Mouse (Mus musculus): ENCODE data around the gene Slit3. TPM values are rescaled to one million over a fixed set of nuclear protein-coding genes. Genes with fewer than 3 reads are reported as not detected.

The Slit3 gene
- polyA plus RNA-seq, 1 experiment from 2014 or later = 3.5 TPM

GRCm38 (mm10) chr11:35196777-35197176 lies 75.8 kb downstream of the Slit3 start:
- ATAC-seq (ENCODE audit: low FRiP score, low TSS enrichment) = no peak
- DNase-seq = no peak
- 85% methylated on average over 7 of the region's 7 CpGs for WGBS
- H3K4me3 ChIP-seq (replicated peaks; ENCODE audit: low read depth, low read length) = no peak overlapping the region
- H3K9ac ChIP-seq (replicated peaks; ENCODE audit: low read length) = no peak overlapping the region
- H3K27me3 ChIP-seq (ENCODE audit: control insufficient read depth, insufficient read depth, low read length) = 0 out of 2 replicates have a peak, but pooled peaks cover 9% of the 10 kb centered on the region
- 0 out of 2 replicates have a peak, but pooled peaks cover under 1% of the 10 kb centered on the region for H3K4me1 ChIP-seq (ENCODE audit: control insufficient read depth, insufficient read depth, low read length)
- H3K36me3 ChIP-seq (ENCODE audit: control insufficient read depth, insufficient read depth, low read length) = no peaks in the 10 kb centered on the region
- H3K9me3 ChIP-seq (ENCODE audit: control insufficient read depth, low read length) = no peaks in the 10 kb centered on the region
- no peak overlapping the region for H3K27ac ChIP-seq (replicated peaks; ENCODE audit: low read depth, low read length)
- H3K4me2 ChIP-seq (ENCODE audit: low read length) = no peak overlapping the region

GRCm38 (mm10) chr11:35198537-35199088 lies 77.6 kb downstream of the Slit3 start:
- H3K9ac ChIP-seq (replicated peaks; ENCODE audit: low read length) = no peak overlapping the region
- H3K36me3 ChIP-seq (ENCODE audit: control insufficient read depth, insufficient read depth, low read length) = no peaks in the 10 kb centered on the region
- 93% methylated on average over 6 of the region's 6 CpGs for WGBS
- ATAC-seq (ENCODE audit: low FRiP score, low TSS enrichment) (no peak), DNase-seq (no peak)
- no peaks in the 10 kb centered on the region for H3K9me3 ChIP-seq (ENCODE audit: control insufficient read depth, low read length)
- no peak overlapping the region for H3K4me2 ChIP-seq (ENCODE audit: low read length)
- H3K27ac ChIP-seq (replicated peaks; ENCODE audit: low read depth, low read length) = no peak overlapping the region
- no peak overlapping the region for H3K4me3 ChIP-seq (replicated peaks; ENCODE audit: low read depth, low read length)
- 0 out of 2 replicates have a peak, but pooled peaks cover 5% of the 10 kb centered on the region for H3K27me3 ChIP-seq (ENCODE audit: control insufficient read depth, insufficient read depth, low read length)
- H3K4me1 ChIP-seq (ENCODE audit: control insufficient read depth, insufficient read depth, low read length) = peaks cover 16% of the 10 kb centered on the region

GRCm38 (mm10) chr11:35202332-35202731 lies 81.3 kb downstream of the Slit3 start:
- Histone ChIP-seq H3K4me1 (ENCODE audit: control insufficient read depth, insufficient read depth, low read length) (peaks cover 23% of the 10 kb centered on the region), H3K4me2 (ENCODE audit: low read length) (0 out of 2 replicates have a peak overlapping the region, but pooled peaks have one; percentile 2), H3K27ac (replicated peaks; ENCODE audit: low read depth, low read length) (no peak overlapping the region), H3K4me3 (replicated peaks; ENCODE audit: low read depth, low read length) (no peak overlapping the region), H3K9ac (replicated peaks; ENCODE audit: low read length) (no peak overlapping the region), H3K36me3 (ENCODE audit: control insufficient read depth, insufficient read depth, low read length) (no peaks in the 10 kb centered on the region), H3K9me3 (ENCODE audit: control insufficient read depth, low read length) (no peaks in the 10 kb centered on the region), H3K27me3 (ENCODE audit: control insufficient read depth, insufficient read depth, low read length) (0 out of 2 replicates have a peak, but pooled peaks cover 5% of the 10 kb centered on the region)
- DNase-seq (peak; percentile 43), ATAC-seq (ENCODE audit: low FRiP score, low TSS enrichment) (no peak; the same call in 1 of the 2 replicates)
- 10% methylated on average over 5 of the region's 5 CpGs for WGBS

GRCm38 (mm10) chr11:35203673-35204072 lies 82.6 kb downstream of the Slit3 start:
- 0 out of 2 replicates have a peak overlapping the region, but pooled peaks have one; percentile 17 for H3K4me2 ChIP-seq (ENCODE audit: low read length)
- peaks cover 23% of the 10 kb centered on the region for H3K4me1 ChIP-seq (ENCODE audit: control insufficient read depth, insufficient read depth, low read length)
- H3K27me3 ChIP-seq (ENCODE audit: control insufficient read depth, insufficient read depth, low read length) = 0 out of 2 replicates have a peak, but pooled peaks cover 5% of the 10 kb centered on the region
- DNase-seq = peak; percentile 47
- H3K36me3 ChIP-seq (ENCODE audit: control insufficient read depth, insufficient read depth, low read length) = no peaks in the 10 kb centered on the region
- H3K27ac ChIP-seq (replicated peaks; ENCODE audit: low read depth, low read length) = no peak overlapping the region
- H3K9ac ChIP-seq (replicated peaks; ENCODE audit: low read length) = no peak overlapping the region
- ATAC-seq (ENCODE audit: low FRiP score, low TSS enrichment) = no peak
- H3K4me3 ChIP-seq (replicated peaks; ENCODE audit: low read depth, low read length) = no peak overlapping the region
- H3K9me3 ChIP-seq (ENCODE audit: control insufficient read depth, low read length) = no peaks in the 10 kb centered on the region
- 22% methylated on average over 10 of the region's 10 CpGs for WGBS

GRCm38 (mm10) chr11:35204084-35204483 lies 83.1 kb downstream of the Slit3 start:
- 0 out of 2 replicates have a peak, but pooled peaks cover 5% of the 10 kb centered on the region for H3K27me3 ChIP-seq (ENCODE audit: control insufficient read depth, insufficient read depth, low read length)
- DNase-seq (peak; percentile 45), ATAC-seq (ENCODE audit: low FRiP score, low TSS enrichment) (no peak)
- no peak overlapping the region for H3K9ac ChIP-seq (replicated peaks; ENCODE audit: low read length)
- no peak overlapping the region for H3K4me3 ChIP-seq (replicated peaks; ENCODE audit: low read depth, low read length)
- H3K36me3 ChIP-seq (ENCODE audit: control insufficient read depth, insufficient read depth, low read length) = no peaks in the 10 kb centered on the region
- 0 out of 2 replicates have a peak overlapping the region, but pooled peaks have one; percentile 17 for H3K4me2 ChIP-seq (ENCODE audit: low read length)
- peaks cover 23% of the 10 kb centered on the region for H3K4me1 ChIP-seq (ENCODE audit: control insufficient read depth, insufficient read depth, low read length)
- 32% methylated on average over 9 of the region's 9 CpGs for WGBS
- no peaks in the 10 kb centered on the region for H3K9me3 ChIP-seq (ENCODE audit: control insufficient read depth, low read length)
- no peak overlapping the region for H3K27ac ChIP-seq (replicated peaks; ENCODE audit: low read depth, low read length)

- no peak overlapping the region for H3K9ac ChIP-seq (replicated peaks; ENCODE audit: low read length)
- no peaks in the 10 kb centered on the region for H3K9me3 ChIP-seq (ENCODE audit: control insufficient read depth, low read length)
- H3K36me3 ChIP-seq (ENCODE audit: control insufficient read depth, insufficient read depth, low read length) = no peaks in the 10 kb centered on the region
- no peak overlapping the region for H3K27ac ChIP-seq (replicated peaks; ENCODE audit: low read depth, low read length)
- H3K27me3 ChIP-seq (ENCODE audit: control insufficient read depth, insufficient read depth, low read length) = no peaks in the 10 kb centered on the region
- no peak for DNase-seq
- no peak overlapping the region for H3K4me2 ChIP-seq (ENCODE audit: low read length)
- no peak overlapping the region for H3K4me3 ChIP-seq (replicated peaks; ENCODE audit: low read depth, low read length)
- ATAC-seq (ENCODE audit: low FRiP score, low TSS enrichment) = no peak
- H3K4me1 ChIP-seq (ENCODE audit: control insufficient read depth, insufficient read depth, low read length) = no peaks in the 10 kb centered on the region
- 85% methylated on average over 14 of the region's 14 CpGs for WGBS
Measured at GRCm38 (mm10) chr11:35210728-35211682, 90.0 kb downstream of the Slit3 start.

- no peak for ATAC-seq (ENCODE audit: low FRiP score, low TSS enrichment)
- Histone ChIP-seq H3K4me1 (ENCODE audit: control insufficient read depth, insufficient read depth, low read length) (no peaks in the 10 kb centered on the region), H3K9me3 (ENCODE audit: control insufficient read depth, low read length) (no peaks in the 10 kb centered on the region)
Measured at GRCm38 (mm10) chr11:35224025-35224424, 103.0 kb downstream of the Slit3 start.

GRCm38 (mm10) chr11:35231361-35232090 lies 110.5 kb downstream of the Slit3 start:
- Histone ChIP-seq H3K9me3 (ENCODE audit: control insufficient read depth, low read length) (no peaks in the 10 kb centered on the region), H3K27ac (replicated peaks; ENCODE audit: low read depth, low read length) (no peak overlapping the region), H3K9ac (replicated peaks; ENCODE audit: low read length) (no peak overlapping the region), H3K4me2 (ENCODE audit: low read length) (no peak overlapping the region), H3K4me3 (replicated peaks; ENCODE audit: low read depth, low read length) (no peak overlapping the region), H3K4me1 (ENCODE audit: control insufficient read depth, insufficient read depth, low read length) (no peaks in the 10 kb centered on the region), H3K36me3 (ENCODE audit: control insufficient read depth, insufficient read depth, low read length) (no peaks in the 10 kb centered on the region), H3K27me3 (ENCODE audit: control insufficient read depth, insufficient read depth, low read length) (no peaks in the 10 kb centered on the region)
- DNase-seq (no peak), ATAC-seq (ENCODE audit: low FRiP score, low TSS enrichment) (no peak)
- 86% methylated on average over 10 of the region's 10 CpGs for WGBS

More at GRCm38 (mm10) chr11:35224025-35224424, 103.0 kb downstream of the Slit3 start:
- 2% methylated on average over 4 of the region's 4 CpGs for WGBS
- H3K27ac ChIP-seq (replicated peaks; ENCODE audit: low read depth, low read length) = no peak overlapping the region
- H3K27me3 ChIP-seq (ENCODE audit: control insufficient read depth, insufficient read depth, low read length) = no peaks in the 10 kb centered on the region
- H3K9ac ChIP-seq (replicated peaks; ENCODE audit: low read length) = no peak overlapping the region
- no peak for DNase-seq
- no peaks in the 10 kb centered on the region for H3K36me3 ChIP-seq (ENCODE audit: control insufficient read depth, insufficient read depth, low read length)
- no peak overlapping the region for H3K4me2 ChIP-seq (ENCODE audit: low read length)
- H3K4me3 ChIP-seq (replicated peaks; ENCODE audit: low read depth, low read length) = no peak overlapping the region

Data from midbrain, embryonic 14.5 days (tissue).